Mouse (Mus musculus): ENCODE results near the gene Tnrc6b.
A peak's percentile ranks its signal among the peaks of the same experiment; 100 is the strongest.

DNA sequence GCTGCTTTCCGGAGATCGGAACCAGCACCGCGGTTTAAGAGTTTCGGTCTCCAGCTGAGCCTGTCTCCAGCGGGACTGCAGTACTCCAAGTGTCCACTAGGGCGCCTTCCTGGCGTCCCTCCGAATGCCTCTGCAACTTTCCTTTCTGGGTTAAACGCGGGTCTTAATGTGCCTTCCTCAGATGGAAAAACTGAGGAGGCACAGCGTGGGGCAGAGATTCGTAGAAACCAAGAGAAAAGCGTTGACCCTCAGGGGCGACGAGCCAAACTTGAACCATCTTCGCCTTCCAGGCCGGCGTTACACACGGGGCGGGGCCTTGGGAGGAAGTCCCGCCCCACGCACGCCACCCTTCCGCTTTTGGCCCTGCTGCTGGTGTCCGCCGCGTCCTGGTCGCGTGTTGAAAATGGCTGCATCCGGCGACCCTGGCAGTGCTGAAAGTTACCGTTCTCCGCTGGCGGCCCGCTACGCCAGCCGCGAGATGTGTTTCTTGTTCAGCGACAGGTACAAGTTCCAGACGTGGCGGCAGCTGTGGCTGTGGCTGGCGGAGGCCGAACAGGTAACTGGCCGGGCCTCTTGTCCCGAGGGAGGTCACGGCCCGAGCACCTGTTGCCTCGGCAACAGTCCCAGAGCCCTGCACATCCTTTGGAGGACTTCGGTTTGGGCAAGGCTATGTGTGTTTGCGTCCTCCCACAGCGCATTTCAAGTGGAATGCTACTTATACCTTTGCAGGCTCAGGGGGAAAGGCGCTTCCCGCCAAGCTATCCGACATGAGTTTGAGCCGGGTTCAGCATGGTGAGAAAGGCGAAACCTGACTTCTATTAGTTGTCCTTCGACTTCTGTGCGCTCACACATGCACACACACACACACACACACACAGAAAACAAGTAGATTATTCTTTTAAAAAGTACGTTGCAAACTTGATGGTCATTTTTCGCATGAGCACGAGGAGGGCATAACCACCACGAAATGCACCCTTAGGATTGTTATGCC lies 237.3 kb downstream of the Tnrc6b start, which contains the start of gene Adsl:
- no peak for TF ChIP-seq TAL1 (conservative IDR thresholded peaks at IDR 0.05; ENCODE audit: low read depth, low read length)
- TF ChIP-seq GATA1 (IDR thresholded peaks at IDR 0.05; ENCODE audit: borderline replicate concordance, low read length): no peak
- peak; percentile 98 for TF ChIP-seq CTCF (IDR thresholded peaks at IDR 0.05; ENCODE audit: low read depth, low read length)
- no peak for TF ChIP-seq GATA2 (IDR thresholded peaks at IDR 0.05; ENCODE audit: borderline replicate concordance, low read depth, low read length)
- no peak for TF ChIP-seq POLR2AphosphoS5 (IDR thresholded peaks at IDR 0.05; ENCODE audit: insufficient replicate concordance, low read depth, low read length)
